Mouse (Mus musculus): ENCODE results near the gene Slc50a1. TPM values are rescaled to one million over a fixed set of nuclear protein-coding genes. Genes with fewer than 3 reads are reported as not detected.

Gene Slc50a1
- polyA plus RNA-seq, 1 experiment from 2014 or later = 70.5 TPM

GRCm38 (mm10) chr3:89315195-89315929 is 45.0 kb upstream of the Slc50a1 start:
- Histone ChIP-seq H3K27ac (replicated peaks; ENCODE audit: low read depth, low read length) (no peak overlapping the region), H3K4me2 (ENCODE audit: low read depth, low read length) (peak overlapping the region; percentile 57), H3K27me3 (replicated peaks; ENCODE audit: control insufficient read depth, insufficient read depth, low read length) (peaks cover 17% of the 10 kb centered on the region), H3K9me3 (ENCODE audit: control insufficient read depth, low read length) (no peaks in the 10 kb centered on the region), H3K36me3 (ENCODE audit: control insufficient read depth, insufficient read depth, low read length) (no peaks in the 10 kb centered on the region), H3K9ac (ENCODE audit: low read depth, low read length) (peak overlapping the region; percentile 50), H3K4me1 (ENCODE audit: control insufficient read depth, insufficient read depth, low read length) (peaks cover 40% of the 10 kb centered on the region), H3K4me3 (ENCODE audit: low read depth, low read length) (peak overlapping the region; percentile 27)
- peak; percentile 79 for DNase-seq (ENCODE audit: low spot score)
- ATAC-seq (ENCODE audit: low read depth) = no peak
- WGBS = 10% methylated on average over 12 of the region's 26 CpGs

- ATAC-seq (ENCODE audit: low read depth) (no peak), DNase-seq (ENCODE audit: low spot score) (no peak)
- Histone ChIP-seq H3K4me3 (ENCODE audit: low read depth, low read length) (no peak overlapping the region), H3K9me3 (ENCODE audit: control insufficient read depth, low read length) (no peaks in the 10 kb centered on the region), H3K4me2 (ENCODE audit: low read depth, low read length) (peak overlapping the region; percentile 57; the same call in 1 of the 2 replicates), H3K27me3 (replicated peaks; ENCODE audit: control insufficient read depth, insufficient read depth, low read length) (peaks cover 13% of the 10 kb centered on the region), H3K36me3 (ENCODE audit: control insufficient read depth, insufficient read depth, low read length) (no peaks in the 10 kb centered on the region), H3K4me1 (ENCODE audit: control insufficient read depth, insufficient read depth, low read length) (peaks cover 34% of the 10 kb centered on the region), H3K27ac (replicated peaks; ENCODE audit: low read depth, low read length) (no peak overlapping the region), H3K9ac (ENCODE audit: low read depth, low read length) (0 out of 2 replicates have a peak overlapping the region, but pooled peaks have one; percentile 50)
- 100% methylated on average over 1 of the region's 2 CpGs for WGBS
These were observed 44.4 kb upstream of the Slc50a1 start for GRCm38 (mm10) chr3:89314791-89315190.

- H3K4me2 ChIP-seq (ENCODE audit: low read depth, low read length) = no peak overlapping the region
- DNase-seq (ENCODE audit: low spot score) (no peak), ATAC-seq (ENCODE audit: low read depth) (no peak)
- no peaks in the 10 kb centered on the region for H3K9me3 ChIP-seq (ENCODE audit: control insufficient read depth, low read length)
- H3K4me3 ChIP-seq (ENCODE audit: low read depth, low read length) = no peak overlapping the region
- H3K27me3 ChIP-seq (replicated peaks; ENCODE audit: control insufficient read depth, insufficient read depth, low read length) = peaks cover 13% of the 10 kb centered on the region
- 61% methylated on average over 5 of the region's 5 CpGs for WGBS
- H3K36me3 ChIP-seq (ENCODE audit: control insufficient read depth, insufficient read depth, low read length) = no peaks in the 10 kb centered on the region
- peaks cover 30% of the 10 kb centered on the region for H3K4me1 ChIP-seq (ENCODE audit: control insufficient read depth, insufficient read depth, low read length)
- no peak overlapping the region for H3K9ac ChIP-seq (ENCODE audit: low read depth, low read length)
- no peak overlapping the region for H3K27ac ChIP-seq (replicated peaks; ENCODE audit: low read depth, low read length)
These were observed 44.0 kb upstream of the Slc50a1 start for GRCm38 (mm10) chr3:89314340-89314739.

GRCm38 (mm10) chr3:89308089-89308488 is 37.7 kb upstream of the Slc50a1 start:
- Histone ChIP-seq H3K4me1 (ENCODE audit: control insufficient read depth, insufficient read depth, low read length) (no peaks in the 10 kb centered on the region), H3K36me3 (ENCODE audit: control insufficient read depth, insufficient read depth, low read length) (no peaks in the 10 kb centered on the region), H3K9me3 (ENCODE audit: control insufficient read depth, low read length) (no peaks in the 10 kb centered on the region), H3K27me3 (replicated peaks; ENCODE audit: control insufficient read depth, insufficient read depth, low read length) (no peaks in the 10 kb centered on the region), H3K9ac (ENCODE audit: low read depth, low read length) (no peak overlapping the region), H3K4me3 (ENCODE audit: low read depth, low read length) (no peak overlapping the region), H3K27ac (replicated peaks; ENCODE audit: low read depth, low read length) (no peak overlapping the region), H3K4me2 (ENCODE audit: low read depth, low read length) (no peak overlapping the region)
- 6% methylated on average over 9 of the region's 9 CpGs for WGBS
- ATAC-seq (ENCODE audit: low read depth) (peak; percentile 86), DNase-seq (ENCODE audit: low spot score) (peak; percentile 76)

- Histone ChIP-seq H3K27ac (replicated peaks; ENCODE audit: low read depth, low read length) (no peak overlapping the region), H3K4me1 (ENCODE audit: control insufficient read depth, insufficient read depth, low read length) (no peaks in the 10 kb centered on the region), H3K9me3 (ENCODE audit: control insufficient read depth, low read length) (no peaks in the 10 kb centered on the region), H3K4me2 (ENCODE audit: low read depth, low read length) (no peak overlapping the region), H3K27me3 (replicated peaks; ENCODE audit: control insufficient read depth, insufficient read depth, low read length) (no peaks in the 10 kb centered on the region), H3K36me3 (ENCODE audit: control insufficient read depth, insufficient read depth, low read length) (no peaks in the 10 kb centered on the region), H3K4me3 (ENCODE audit: low read depth, low read length) (no peak overlapping the region), H3K9ac (ENCODE audit: low read depth, low read length) (peak overlapping the region; percentile 5; the same call in 1 of the 2 replicates)
- WGBS = 52% methylated on average over 8 of the region's 8 CpGs
- ATAC-seq (ENCODE audit: low read depth) (peak; percentile 13; the same call in 1 of the 2 replicates), DNase-seq (ENCODE audit: low spot score) (no peak)
These were observed 35.4 kb upstream of the Slc50a1 start for GRCm38 (mm10) chr3:89305551-89306325.

- peaks cover 2% of the 10 kb centered on the region; the same call in 1 of the 2 replicates for H3K4me1 ChIP-seq (ENCODE audit: control insufficient read depth, insufficient read depth, low read length)
- no peaks in the 10 kb centered on the region for H3K27me3 ChIP-seq (replicated peaks; ENCODE audit: control insufficient read depth, insufficient read depth, low read length)
- H3K9ac ChIP-seq (ENCODE audit: low read depth, low read length) = no peak overlapping the region
- H3K9me3 ChIP-seq (ENCODE audit: control insufficient read depth, low read length) = no peaks in the 10 kb centered on the region
- H3K36me3 ChIP-seq (ENCODE audit: control insufficient read depth, insufficient read depth, low read length) = no peaks in the 10 kb centered on the region
- H3K4me3 ChIP-seq (ENCODE audit: low read depth, low read length) = no peak overlapping the region
- no peak overlapping the region for H3K27ac ChIP-seq (replicated peaks; ENCODE audit: low read depth, low read length)
- H3K4me2 ChIP-seq (ENCODE audit: low read depth, low read length) = no peak overlapping the region
- no peak for DNase-seq (ENCODE audit: low spot score)
- no peak for ATAC-seq (ENCODE audit: low read depth)
- 47% methylated on average over 4 of the region's 4 CpGs for WGBS
These were observed 34.7 kb upstream of the Slc50a1 start for GRCm38 (mm10) chr3:89305105-89305504.

GRCm38 (mm10) chr3:89304440-89304839 is 34.1 kb upstream of the Slc50a1 start:
- Histone ChIP-seq H3K27ac (replicated peaks; ENCODE audit: low read depth, low read length) (no peak overlapping the region), H3K4me3 (ENCODE audit: low read depth, low read length) (no peak overlapping the region), H3K36me3 (ENCODE audit: control insufficient read depth, insufficient read depth, low read length) (no peaks in the 10 kb centered on the region), H3K27me3 (replicated peaks; ENCODE audit: control insufficient read depth, insufficient read depth, low read length) (no peaks in the 10 kb centered on the region), H3K4me2 (ENCODE audit: low read depth, low read length) (no peak overlapping the region), H3K9me3 (ENCODE audit: control insufficient read depth, low read length) (no peaks in the 10 kb centered on the region), H3K9ac (ENCODE audit: low read depth, low read length) (no peak overlapping the region), H3K4me1 (ENCODE audit: control insufficient read depth, insufficient read depth, low read length) (peaks cover 6% of the 10 kb centered on the region; the same call in 1 of the 2 replicates)
- WGBS = 59% methylated on average over 6 of the region's 6 CpGs
- ATAC-seq (ENCODE audit: low read depth) = no peak
- DNase-seq (ENCODE audit: low spot score) = no peak

GRCm38 (mm10) chr3:89300514-89300913 is 30.1 kb upstream of the Slc50a1 start:
- ATAC-seq (ENCODE audit: low read depth) = no peak
- Histone ChIP-seq H3K9ac (ENCODE audit: low read depth, low read length) (no peak overlapping the region), H3K9me3 (ENCODE audit: control insufficient read depth, low read length) (no peaks in the 10 kb centered on the region), H3K27ac (replicated peaks; ENCODE audit: low read depth, low read length) (no peak overlapping the region), H3K4me2 (ENCODE audit: low read depth, low read length) (no peak overlapping the region), H3K36me3 (ENCODE audit: control insufficient read depth, insufficient read depth, low read length) (no peaks in the 10 kb centered on the region), H3K27me3 (replicated peaks; ENCODE audit: control insufficient read depth, insufficient read depth, low read length) (no peaks in the 10 kb centered on the region), H3K4me3 (ENCODE audit: low read depth, low read length) (no peak overlapping the region), H3K4me1 (ENCODE audit: control insufficient read depth, insufficient read depth, low read length) (peaks cover 6% of the 10 kb centered on the region; the same call in 1 of the 2 replicates)
- DNase-seq (ENCODE audit: low spot score) = no peak
- WGBS = 60% methylated on average over 2 of the region's 2 CpGs

Data from embryonic facial prominence, embryonic 14.5 days (tissue).